Mouse (Mus musculus) left cerebral cortex, adult 18-20 months (tissue): ENCODE results near the gene Gm7347. TPM values are rescaled to one million over a fixed set of nuclear protein-coding genes. Genes with fewer than 3 reads are reported as not detected.
A peak's percentile ranks its signal among the peaks of the same experiment; 100 is the strongest.
"Not testable (repeated sequence)": the region's sequence is repeated elsewhere in the genome, so short reads cannot be mapped to it uniquely, and the experiment has no call there.

ENCODE experiments used
- DNase-seq, 2 experiments: peaks; one replicate each; pipeline ENCODE4 v3.0.0; 2021 to 2022; ENCODE audit warnings: low spot score in 2 of 2, mixed read lengths in 1 of 2
- long read RNA-seq, 2 experiments: library from polyadenylated mRNA; stranded (forward); transcript quantifications; one replicate each; pipeline ENCODE4 v2.0.0; 2021
- total RNA-seq, 2 experiments: library from RNA; stranded (reverse); gene quantifications; 2 replicates each; pipeline ENCODE4 v1.2.3; 2021

Gm7347 gene
- total RNA-seq, result not detected
- long read RNA-seq, experiment 1, result 0 reads
- long read RNA-seq, experiment 2, result 0 reads

DNA sequence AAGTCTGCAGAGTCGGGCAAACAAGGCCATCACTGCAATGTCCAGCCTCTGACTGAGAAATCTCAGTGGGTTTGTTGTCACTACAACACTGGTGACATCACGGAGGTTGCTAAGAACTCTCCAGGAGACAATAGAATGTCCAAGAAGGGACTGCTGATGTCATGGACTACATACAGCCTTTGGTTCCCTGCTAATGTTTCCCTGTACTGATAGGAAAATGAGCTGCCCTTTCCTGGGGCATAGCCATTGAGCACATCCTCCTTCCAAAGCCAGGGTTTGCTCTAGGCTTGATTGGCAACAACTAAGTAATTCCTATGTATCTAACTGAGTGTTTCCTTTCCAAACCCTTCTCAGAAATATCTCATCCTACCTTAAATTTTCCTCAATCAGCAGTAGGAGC, at the start of gene Gm7347:
Gm7347 (minus strand) TSS at position 101 of the 400 bp plus-strand sequence.
- DNase-seq, result not testable (repeated sequence)

DNA sequence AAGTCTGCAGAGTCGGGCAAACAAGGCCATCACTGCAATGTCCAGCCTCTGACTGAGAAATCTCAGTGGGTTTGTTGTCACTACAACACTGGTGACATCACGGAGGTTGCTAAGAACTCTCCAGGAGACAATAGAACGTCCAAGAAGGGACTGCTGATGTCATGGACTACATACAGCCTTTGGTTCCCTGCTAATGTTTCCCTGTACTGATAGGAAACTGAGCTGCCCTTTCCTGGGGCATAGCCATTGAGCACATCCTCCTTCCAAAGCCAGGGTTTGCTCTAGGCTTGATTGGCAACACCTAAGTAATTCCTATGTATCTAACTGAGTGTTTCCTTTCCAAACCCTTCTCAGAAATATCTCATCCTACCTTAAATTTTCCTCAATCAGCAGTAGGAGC, 46.9 kb upstream of the Gm7347 start, which contains the start of gene 5031410I06Rik:
5031410I06Rik (minus strand) TSS at position 101 of the 400 bp plus-strand sequence.
- DNase-seq, result not testable (repeated sequence)

- DNase-seq, result not testable (repeated sequence)
These were observed 30.8 kb upstream of the Gm7347 start, which contains the start of gene Gm10471 for GRCm38 (mm10) chr5:26089191-26089590. Gene Gm10471, minus strand, starts transcription at chr5:26089291.

DNA sequence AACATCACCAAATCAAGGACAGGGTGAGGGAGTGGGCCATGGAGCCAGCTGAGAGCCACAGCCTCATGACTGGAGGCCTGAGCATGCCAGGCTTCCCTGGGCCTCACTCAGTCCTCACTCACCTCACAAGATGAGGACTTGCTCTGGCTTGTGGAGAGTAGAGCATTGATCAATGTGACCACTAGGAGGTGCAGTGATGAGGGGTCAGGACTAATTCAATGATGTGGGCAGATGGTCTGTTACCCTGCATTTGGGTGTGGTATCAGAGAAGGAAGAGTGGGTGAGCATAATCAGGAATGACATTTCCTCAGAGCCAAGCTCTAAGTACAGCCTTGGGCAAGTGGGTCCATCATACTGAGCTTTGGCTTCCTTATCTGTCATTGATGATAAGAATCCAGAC, 20.6 kb upstream of the Gm7347 start:
- DNase-seq, result not testable (repeated sequence)

- DNase-seq, result no peak
These were observed 12.3 kb upstream of the Gm7347 start for GRCm38 (mm10) chr5:26070716-26071115.

DNA sequence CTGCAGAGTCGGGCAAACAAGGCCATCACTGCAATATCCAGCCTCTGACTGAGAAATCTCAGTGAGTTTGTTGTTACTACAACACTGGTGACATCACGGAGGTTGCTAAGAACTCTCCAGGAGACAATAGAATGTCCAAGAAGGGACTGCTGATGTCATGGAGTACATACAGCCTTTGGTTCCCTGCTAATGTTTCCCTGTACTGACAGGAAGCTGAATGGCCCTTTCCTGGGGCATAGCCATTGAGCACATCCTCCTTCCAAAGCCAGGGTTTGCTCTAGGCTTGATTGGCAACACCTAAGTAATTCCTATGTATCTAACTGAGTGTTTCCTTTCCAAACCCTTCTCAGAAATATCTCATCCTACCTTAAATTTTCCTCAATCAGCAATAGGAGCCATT, 18.9 kb downstream of the Gm7347 start, which contains the start of gene Speer4a:
Speer4a (minus strand) TSS at position 101 of the 400 bp plus-strand sequence.
- DNase-seq, result not testable (repeated sequence)

DNA sequence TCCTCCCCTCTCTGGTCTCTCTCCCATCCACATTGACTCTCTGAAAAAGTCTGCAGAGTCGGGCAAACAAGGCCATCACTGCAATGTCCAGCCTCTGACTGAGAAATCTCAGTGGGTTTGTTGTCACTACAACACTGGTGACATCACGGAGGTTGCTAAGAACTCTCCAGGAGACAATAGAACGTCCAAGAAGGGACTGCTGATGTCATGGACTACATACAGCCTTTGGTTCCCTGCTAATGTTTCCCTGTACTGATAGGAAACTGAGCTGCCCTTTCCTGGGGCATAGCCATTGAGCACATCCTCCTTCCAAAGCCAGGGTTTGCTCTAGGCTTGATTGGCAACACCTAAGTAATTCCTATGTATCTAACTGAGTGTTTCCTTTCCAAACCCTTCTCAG, 35.6 kb downstream of the Gm7347 start, which contains the start of gene Gm5862:
Gm5862 (minus strand) TSS at position 101 of the 400 bp plus-strand sequence.
- DNase-seq, result not testable (repeated sequence)

DNA sequence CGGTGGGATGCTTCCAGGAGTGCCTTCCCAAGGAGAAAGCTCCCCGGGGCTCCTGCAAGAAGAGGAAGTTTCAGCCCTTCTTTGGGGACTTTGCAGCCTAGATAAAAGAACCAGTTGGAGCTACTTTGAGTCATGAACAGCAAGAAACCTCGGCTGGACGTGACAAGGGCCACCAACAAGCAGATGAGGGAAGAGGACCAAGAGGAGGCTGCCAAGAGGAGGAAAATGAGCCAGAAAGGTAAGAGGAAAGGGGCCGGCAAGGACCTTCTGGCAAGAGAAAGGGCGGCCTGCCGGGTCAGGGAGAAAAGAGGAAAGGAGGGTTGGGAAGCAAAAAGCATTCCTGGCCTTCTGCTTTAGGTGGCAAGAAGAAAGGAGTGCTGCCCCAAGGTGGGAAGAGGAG, 50.7 kb downstream of the Gm7347 start:
- not testable (repeated sequence) for DNase-seq

DNA sequence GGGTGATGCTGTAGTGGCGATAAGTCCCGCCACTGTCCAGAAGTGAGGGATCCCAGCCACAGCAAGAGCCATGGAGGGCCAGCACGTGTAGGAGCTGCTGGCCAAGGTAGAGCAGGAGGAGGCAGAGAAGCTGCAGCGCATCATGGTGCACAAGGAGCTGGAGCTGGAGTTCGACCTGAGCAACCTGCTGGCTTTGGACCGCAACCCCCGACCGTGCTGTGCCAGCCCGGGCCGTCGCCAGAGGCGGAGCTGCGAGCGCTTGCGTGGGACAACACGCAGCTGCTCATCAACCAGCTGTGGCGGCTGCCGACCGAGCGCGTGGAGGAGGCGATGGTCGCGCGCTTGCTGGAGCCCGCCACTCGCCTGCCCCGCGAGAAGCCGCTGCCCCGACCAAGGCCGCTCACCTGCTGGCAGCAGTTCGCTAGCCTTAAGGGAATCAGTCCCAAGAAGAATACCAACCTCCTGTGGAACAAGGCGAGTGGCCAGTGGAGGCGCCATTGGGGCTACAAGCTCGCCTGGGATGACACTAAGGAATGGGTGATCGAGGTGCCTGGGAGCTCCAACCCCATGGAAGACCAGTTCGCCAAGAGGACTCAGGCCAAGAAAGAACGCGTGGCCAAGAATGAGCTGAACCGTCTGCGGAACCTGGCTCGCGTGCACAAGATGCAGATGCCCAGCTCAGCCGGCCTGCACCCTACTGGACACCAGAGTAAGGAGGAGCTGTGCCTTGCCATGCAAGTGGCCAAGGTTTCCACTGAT, 51.3 kb downstream of the Gm7347 start:
- peak; percentile 7 for DNase-seq

- DNase-seq, result not testable (repeated sequence)
These were observed 53.7 kb downstream of the Gm7347 start, which contains the start of gene Gm1979 for GRCm38 (mm10) chr5:26004698-26005097. Gene Gm1979, minus strand, starts transcription at chr5:26004798.

Other genes with a start within 250 kb of the Gm7347 start
- gene Gm21663, start 116.2 kb downstream of the Gm7347 start, total RNA-seq, result not detected
- gene Gm21671, start 104.2 kb downstream of the Gm7347 start, total RNA-seq, result not detected
- not detected for gene Gm21680, start 85.9 kb downstream of the Gm7347 start, total RNA-seq
- gene Gm21698, start 69.9 kb downstream of the Gm7347 start, total RNA-seq, result not detected
- not detected for gene Gm1979, start 53.8 kb downstream of the Gm7347 start, total RNA-seq
- not detected for gene Gm5862, start 35.7 kb downstream of the Gm7347 start, total RNA-seq
- not detected for gene Speer4a, start 19.0 kb downstream of the Gm7347 start, total RNA-seq
- not detected for gene Gm10471, start 30.7 kb upstream of the Gm7347 start, total RNA-seq
- gene 5031410I06Rik, start 46.8 kb upstream of the Gm7347 start, total RNA-seq, result not detected
- gene Gm10220, start 62.8 kb upstream of the Gm7347 start, total RNA-seq, result not detected
- not detected for gene Gm7361, start 199.1 kb upstream of the Gm7347 start, total RNA-seq